In the genomic region with DNA sequence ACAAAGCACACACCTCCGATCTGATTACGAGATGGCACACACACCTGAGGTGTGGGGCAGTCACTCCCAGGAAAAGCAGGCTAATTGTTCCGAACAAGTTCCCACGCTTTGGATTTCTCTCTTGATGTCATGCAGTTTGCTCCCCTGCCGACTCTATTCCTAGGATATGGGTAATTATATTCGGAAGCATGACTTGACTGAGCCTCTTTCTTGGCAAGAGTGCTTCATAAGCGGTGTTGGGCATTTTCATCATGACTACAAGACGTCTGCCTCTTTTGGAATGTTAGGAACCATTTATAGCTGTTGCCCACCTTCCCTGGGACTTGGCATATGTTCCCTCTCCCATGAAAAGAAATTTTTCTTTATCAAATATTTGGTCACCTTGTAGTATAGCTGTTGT, we compare ENCODE assay signal across 27 mouse cellular contexts. TPM values are rescaled to one million over a fixed set of nuclear protein-coding genes. Genes with fewer than 3 reads are reported as not detected.
A peak's percentile ranks its signal among the peaks of the same experiment; 100 is the strongest.
DNase-seq lines count a peak whose midpoint lies in the region; TF ChIP-seq lines count a peak whose summit lies in the region.
"Had no signal": no experiment of that assay in that cellular context is flagged by ENCODE, and none has a peak within 500 bp of the region (broad histone marks: within the 10 kb centered on the region; RNA-seq: fewer than 3 reads in every experiment).

No protein-coding gene starts in this region.

- no peak overlapping the region for H3K27ac ChIP-seq in left cerebral cortex, adult 2 months
- H3K27ac ChIP-seq: heart, adult 2 months; heart, embryonic 10.5 days; heart, embryonic 13.5 days; hindbrain, embryonic 12.5 days; hindbrain, embryonic 15.5 days had no signal

- intact Hi-C loops in left cerebral cortex, postnatal 14 days (cut with DNase I) = no loop called here
- intact Hi-C loops in left cerebral cortex, adult 2 months (cut with DNase I) = loop anchor here (2.0 to 5.0 kb wide), 2 partner anchors 122 to 499 kb away; no protein-coding TSS in a partner anchor

- no peak for TF ChIP-seq CTCF in left cerebral cortex, adult 2 months (IDR thresholded peaks at IDR 0.05)

- peak; percentile 50 to 62 for DNase-seq in frontal cortex, adult 2 months (ENCODE audit: extremely low spot score in 1 of 2, low spot score in 1 of 2)
- DNase-seq in frontal cortex, postnatal 25 days (ENCODE audit: low spot score in 2 of 2) = no peak
- DNase-seq in left cerebral cortex, postnatal 14 days (ENCODE audit: low spot score in 2 of 2) = peak; percentile 26 to 62
- no peak for DNase-seq in left cerebral cortex, adult 2 months (ENCODE audit: extremely low spot score in 1 of 2, low spot score in 2 of 2)
- DNase-seq in right cerebral cortex, adult 2 months (ENCODE audit: low spot score in 2 of 2) = peak; percentile 25 to 31
- DNase-seq in right cerebral cortex, postnatal 14 days = no peak
- peak; percentile 3 to 59 for DNase-seq in right cerebral cortex, postnatal 36 days (ENCODE audit: low spot score in 2 of 2)
- DNase-seq in Muller cell, postnatal 12 days (ENCODE audit: inconsistent ontology term) = no peak
- DNase-seq: adrenal gland, adult 2 months; adrenal gland, postnatal 14 days; B cell, adult 2 months; cerebellum, adult 11-12 months; cerebellum, adult 9-10 months; cerebellum, postnatal 14 days; forebrain, postnatal 0 days; gastrocnemius, postnatal 25 days; heart, adult 2 months; heart, postnatal 14 days had no signal

- H3K4me3 ChIP-seq in left cerebral cortex, adult 2 months = no peak overlapping the region
- H3K4me3 ChIP-seq: heart, adult 2 months; heart, embryonic 10.5 days; heart, embryonic 13.5 days; hindbrain, embryonic 12.5 days; hindbrain, embryonic 15.5 days had no signal

RNA-seq across cellular contexts. Expression of a gene that starts 55.4 kb away (rescaled TPM):
- polyA plus RNA-seq in frontal cortex, adult 2 months (2012; rRNA removed) = 0.17 and 0.36 TPM in 2 replicates
- under 1 TPM in 1 of 2 experiments, not detected in 1; 0.22 TPM for total RNA-seq in left cerebral cortex, postnatal 14 days (2021)
- not detected for total RNA-seq in left cerebral cortex, adult 2 months (2021)
- total RNA-seq: adrenal gland, adult 2 months; adrenal gland, postnatal 14 days; adrenal gland, postnatal 4 days; CH12.LX; forebrain, postnatal 0 days; gastrocnemius, adult 8-10 months; gastrocnemius, postnatal 25 days; heart, adult 2 months; hematopoietic stem cell, adult 5-6 weeks had no signal
- polyA plus RNA-seq: adrenal gland, adult 2 months; G1E; heart, adult 2 months had no signal

RNA-seq across cellular contexts. Expression of a gene that starts 59.1 kb away (rescaled TPM):
- 34.1 and 36.1 TPM in 2 replicates for polyA plus RNA-seq in frontal cortex, adult 2 months (2012; rRNA removed)
- total RNA-seq in left cerebral cortex, postnatal 14 days (2021) = 10 to 100 TPM; 32.2 to 33.8 TPM
- total RNA-seq in left cerebral cortex, adult 2 months (2021) = 10 to 100 TPM; 37.3 to 40.6 TPM

RNA-seq across cellular contexts. Expression of a gene that starts 59.1 kb away (rescaled TPM):
- 64.0 and 65.7 TPM in 2 replicates for polyA plus RNA-seq in frontal cortex, adult 2 months (2012; rRNA removed)
- total RNA-seq in left cerebral cortex, postnatal 14 days (2021) = 10 to 100 TPM; 68.3 to 71.8 TPM
- total RNA-seq in left cerebral cortex, adult 2 months (2021) = 10 to 100 TPM; 67.6 to 73.6 TPM

Comparison
In these comparisons a context has a peak if more than half of its experiments do, and no peak if none do; other contexts are left out.
1. DNase-seq: peak in frontal cortex, adult 2 months (2 of 2), left cerebral cortex, postnatal 14 days (2 of 2), right cerebral cortex, adult 2 months (2 of 2) and right cerebral cortex, postnatal 36 days (2 of 2); none in frontal cortex, postnatal 25 days (0 of 2), left cerebral cortex, adult 2 months (0 of 2), right cerebral cortex, postnatal 14 days (single experiment) and Muller cell, postnatal 12 days (single experiment).